Mouse (Mus musculus) CH12.LX (cell line): Measurements from ENCODE around the gene Gpcpd1.
A peak's percentile ranks its signal among the peaks of the same experiment; 100 is the strongest.

Experiments used
- CHD2 ChIP-seq: IDR thresholded peaks from 2 replicates; pipeline ENCODE4 v1.6.1; 2011; ENCODE audit warnings: low read length, improper control_type of control experiment
- CTCF ChIP-seq, 2 experiments: IDR thresholded peaks in 1 of 2; conservative IDR thresholded peaks in 1 of 2; 2 replicates each; pipeline ENCODE4 v1.5.1; 2011 to 2012; ENCODE audit warnings: low read depth in 2 of 2, low read length in 2 of 2, improper control_type of control experiment in 1 of 2, inconsistent platforms in 1 of 2, mild to moderate bottlenecking in 1 of 2, moderate library complexity in 1 of 2
- E2F4 ChIP-seq: IDR thresholded peaks from 2 replicates; pipeline ENCODE4 v1.6.1; 2011; ENCODE audit warnings: low read depth, low read length, improper control_type of control experiment; ENCODE audit not compliant: insufficient replicate concordance
- ELF1 ChIP-seq: IDR thresholded peaks from 2 replicates; pipeline ENCODE4 v1.6.1; 2014; ENCODE audit warnings: low read depth, mild to moderate bottlenecking, inconsistent platforms, low read length, improper control_type of control experiment
- HCFC1 ChIP-seq: IDR thresholded peaks from 2 replicates; pipeline ENCODE4 v1.6.1; 2012; ENCODE audit warnings: low read depth, mild to moderate bottlenecking, inconsistent platforms, low read length, improper control_type of control experiment
- JUND ChIP-seq: conservative IDR thresholded peaks from 2 replicates; pipeline ENCODE4 v1.6.1; 2011; ENCODE audit warnings: low read depth, low read length, improper control_type of control experiment
- MAFK ChIP-seq: IDR thresholded peaks from 2 replicates; pipeline ENCODE4 v1.6.1; 2011; ENCODE audit warnings: low read length, improper control_type of control experiment; ENCODE audit not compliant: insufficient replicate concordance
- MAX ChIP-seq: IDR thresholded peaks from 2 replicates; pipeline ENCODE4 v1.6.1; 2011; ENCODE audit warnings: low read length, improper control_type of control experiment
- NRF1 ChIP-seq: IDR thresholded peaks from 2 replicates; pipeline ENCODE4 v1.6.1; 2014; ENCODE audit warnings: low read depth, mild to moderate bottlenecking, inconsistent platforms, low read length, improper control_type of control experiment, moderate library complexity
- PAX5 ChIP-seq: IDR thresholded peaks from 2 replicates; pipeline ENCODE4 v1.6.1; 2012; ENCODE audit warnings: low read length, inconsistent platforms, mixed read lengths
- POLR2A ChIP-seq: IDR thresholded peaks from 2 replicates; pipeline ENCODE4 v1.6.1; 2011; ENCODE audit warnings: low read depth, mild to moderate bottlenecking, improper control_type of control experiment, low read length
- ZC3H11A ChIP-seq: IDR thresholded peaks from 2 replicates; pipeline ENCODE4 v1.6.1; 2012; ENCODE audit warnings: low read depth, mild to moderate bottlenecking, inconsistent platforms, low read length, improper control_type of control experiment
- ZNF384 ChIP-seq: IDR thresholded peaks from 2 replicates; pipeline ENCODE4 v1.6.1; 2012; ENCODE audit warnings: low read depth, low read length, improper control_type of control experiment, inconsistent platforms

- TF ChIP-seq CTCF (conservative IDR thresholded peaks at IDR 0.05 in 1 of 2, IDR thresholded peaks at IDR 0.05 in 1 of 2; ENCODE audit: low read depth in 2 of 2, low read length in 2 of 2) (no peak), CHD2 (no peak), E2F4 (no peak), MAFK (no peak), ZNF384 (no peak), ELF1 (peak; percentile 55), ZC3H11A (no peak), JUND (no peak), NRF1 (no peak), PAX5 (no peak), MAX (no peak), POLR2A (no peak), HCFC1 (no peak)
Observed at GRCm38 (mm10) chr2:132509261-132509660, 78.3 kb downstream of the Gpcpd1 start.
